Mouse (Mus musculus) kidney, adult 9 months (tissue): ENCODE data around the gene Vmn1r148.
"Not testable (repeated sequence)": the region's sequence is repeated elsewhere in the genome, so short reads cannot be mapped to it uniquely, and the experiment has no call there.

Experiments
- DNase-seq: peaks from one replicate; pipeline ENCODE4 v3.0.0; 2022

Gene Vmn1r148

GRCm38 (mm10) chr7:22413283-22413682 is at the start of gene Vmn1r148:
Gene Vmn1r148 (plus strand): TSS chr7:22413583.
- DNase-seq = not testable (repeated sequence)

GRCm38 (mm10) chr7:22370939-22371338 is 42.4 kb upstream of the Vmn1r148 start, which contains the start of gene Gm8660:
Gene Gm8660 (minus strand): TSS chr7:22371039.
- DNase-seq = not testable (repeated sequence)

- DNase-seq = not testable (repeated sequence)
These were observed 24.7 kb downstream of the Vmn1r148 start, which contains the start of gene Vmn1r149 for GRCm38 (mm10) chr7:22438129-22438528. Gene Vmn1r149 (minus strand): TSS chr7:22438229.

- DNase-seq = not testable (repeated sequence)
These were observed 50.6 kb downstream of the Vmn1r148 start, which contains the start of gene Gm10665 for GRCm38 (mm10) chr7:22463975-22464374. Gene Gm10665 (minus strand): TSS chr7:22464075.
